Mouse (Mus musculus): ENCODE measurements around the gene Ssbp4. TPM values are rescaled to one million over a fixed set of nuclear protein-coding genes. Genes with fewer than 3 reads are reported as not detected.
A peak's percentile ranks its signal among the peaks of the same experiment; 100 is the strongest.

Ssbp4 gene
- polyA plus RNA-seq, 1 experiment: 392 TPM

- no peak for TF ChIP-seq POLR2A (IDR thresholded peaks at IDR 0.05; ENCODE audit: control insufficient read depth, extremely low read depth, insufficient read depth, low read length, poor library complexity)
- no peak for TF ChIP-seq CTCF (IDR thresholded peaks at IDR 0.05; ENCODE audit: borderline replicate concordance, control insufficient read depth, extremely low read depth, insufficient read depth, low read length, poor library complexity)
- H3K27ac ChIP-seq (ENCODE audit: control insufficient read depth, insufficient read depth, low read length): no peak overlapping the region
- H3K4me1 ChIP-seq (replicated peaks; ENCODE audit: control insufficient read depth, insufficient read depth, low read length): peaks cover 54% of the 10 kb centered on the region
- no peaks in the 10 kb centered on the region for H3K27me3 ChIP-seq (ENCODE audit: control insufficient read depth, insufficient read depth, low read length)
- no peaks in the 10 kb centered on the region for H3K36me3 ChIP-seq (ENCODE audit: control insufficient read depth, insufficient read depth, low read length)
- 68% methylated on average over 3 of the region's 3 CpGs for WGBS
- no peak for DNase-seq
- H3K4me3 ChIP-seq (ENCODE audit: control insufficient read depth, insufficient read depth, low read length): no peak overlapping the region
These were observed 49.7 kb downstream of the Ssbp4 start for GRCm38 (mm10) chr8:70558983-70559382.

DNA sequence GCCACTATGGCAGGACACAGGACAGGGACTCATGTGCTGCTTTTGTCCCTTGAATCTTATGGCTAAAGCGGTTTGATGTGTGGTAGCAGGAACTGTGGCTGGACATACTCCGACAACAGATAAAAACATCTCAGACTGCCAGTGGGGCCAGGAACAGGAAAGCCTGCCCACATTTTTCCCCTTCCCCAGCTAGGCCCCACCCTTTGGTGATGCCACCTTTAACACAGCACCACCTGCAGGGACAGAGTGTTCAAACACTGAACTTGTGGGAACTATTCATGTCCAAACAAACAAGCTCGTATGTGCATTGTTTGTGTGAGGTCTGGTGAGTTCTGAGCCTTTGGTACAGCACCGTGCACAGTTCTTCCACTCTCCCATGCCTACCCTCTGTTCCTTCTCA is 50.3 kb downstream of the Ssbp4 start:
- H3K27ac ChIP-seq (ENCODE audit: control insufficient read depth, insufficient read depth, low read length): peak overlapping the region; percentile 35; the same call in 1 of the 2 replicates
- TF ChIP-seq POLR2A (IDR thresholded peaks at IDR 0.05; ENCODE audit: control insufficient read depth, extremely low read depth, insufficient read depth, low read length, poor library complexity) (no peak), CTCF (IDR thresholded peaks at IDR 0.05; ENCODE audit: borderline replicate concordance, control insufficient read depth, extremely low read depth, insufficient read depth, low read length, poor library complexity) (no peak)
- peaks cover 55% of the 10 kb centered on the region for H3K4me1 ChIP-seq (replicated peaks; ENCODE audit: control insufficient read depth, insufficient read depth, low read length)
- H3K36me3 ChIP-seq (ENCODE audit: control insufficient read depth, insufficient read depth, low read length): no peaks in the 10 kb centered on the region
- DNase-seq: peak; percentile 78
- WGBS: 7% methylated on average over 4 of the region's 4 CpGs
- H3K4me3 ChIP-seq (ENCODE audit: control insufficient read depth, insufficient read depth, low read length): no peak overlapping the region
- H3K27me3 ChIP-seq (ENCODE audit: control insufficient read depth, insufficient read depth, low read length): no peaks in the 10 kb centered on the region

GRCm38 (mm10) chr8:70555079-70555747 is 53.5 kb downstream of the Ssbp4 start:
- DNase-seq: peak; percentile 37
- no peak for TF ChIP-seq POLR2A (IDR thresholded peaks at IDR 0.05; ENCODE audit: control insufficient read depth, extremely low read depth, insufficient read depth, low read length, poor library complexity)
- no peak for TF ChIP-seq CTCF (IDR thresholded peaks at IDR 0.05; ENCODE audit: borderline replicate concordance, control insufficient read depth, extremely low read depth, insufficient read depth, low read length, poor library complexity)
- peak overlapping the region; percentile 39 for H3K27ac ChIP-seq (ENCODE audit: control insufficient read depth, insufficient read depth, low read length)
- H3K27me3 ChIP-seq (ENCODE audit: control insufficient read depth, insufficient read depth, low read length): no peaks in the 10 kb centered on the region
- WGBS: 22% methylated on average over 4 of the region's 4 CpGs
- H3K36me3 ChIP-seq (ENCODE audit: control insufficient read depth, insufficient read depth, low read length): no peaks in the 10 kb centered on the region
- H3K4me3 ChIP-seq (ENCODE audit: control insufficient read depth, insufficient read depth, low read length): no peak overlapping the region
- peaks cover 46% of the 10 kb centered on the region for H3K4me1 ChIP-seq (replicated peaks; ENCODE audit: control insufficient read depth, insufficient read depth, low read length)

- TF ChIP-seq CTCF (IDR thresholded peaks at IDR 0.05; ENCODE audit: borderline replicate concordance, control insufficient read depth, extremely low read depth, insufficient read depth, low read length, poor library complexity): no peak
- TF ChIP-seq POLR2A (IDR thresholded peaks at IDR 0.05; ENCODE audit: control insufficient read depth, extremely low read depth, insufficient read depth, low read length, poor library complexity): no peak
- Histone ChIP-seq H3K27ac (ENCODE audit: control insufficient read depth, insufficient read depth, low read length) (peak overlapping the region; percentile 20; the same call in 1 of the 2 replicates), H3K4me3 (ENCODE audit: control insufficient read depth, insufficient read depth, low read length) (no peak overlapping the region), H3K4me1 (replicated peaks; ENCODE audit: control insufficient read depth, insufficient read depth, low read length) (peaks cover 41% of the 10 kb centered on the region), H3K27me3 (ENCODE audit: control insufficient read depth, insufficient read depth, low read length) (no peaks in the 10 kb centered on the region), H3K36me3 (ENCODE audit: control insufficient read depth, insufficient read depth, low read length) (no peaks in the 10 kb centered on the region)
- DNase-seq: no peak
These were observed 54.9 kb downstream of the Ssbp4 start for GRCm38 (mm10) chr8:70553740-70554139.

DNA sequence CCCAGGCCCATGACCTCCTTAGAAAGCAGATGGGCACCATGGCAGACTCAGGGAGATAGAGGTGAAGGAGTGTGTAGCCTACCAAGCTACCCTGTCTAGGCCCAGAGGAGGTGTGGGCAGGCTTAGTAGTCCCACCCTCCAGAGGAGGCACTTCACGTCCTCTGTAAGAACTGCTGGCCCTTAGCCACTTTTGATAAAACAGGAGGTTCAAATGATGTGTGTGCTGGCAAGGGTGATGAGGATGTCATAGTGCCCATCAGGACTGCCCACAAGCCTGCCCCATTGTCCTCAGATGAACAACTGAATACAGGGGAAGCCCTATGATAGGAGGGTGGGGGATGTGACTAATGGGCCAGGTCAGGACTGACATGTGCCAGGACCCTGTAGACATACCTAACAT is 55.8 kb downstream of the Ssbp4 start:
- H3K36me3 ChIP-seq (ENCODE audit: control insufficient read depth, insufficient read depth, low read length): no peaks in the 10 kb centered on the region
- H3K27ac ChIP-seq (ENCODE audit: control insufficient read depth, insufficient read depth, low read length): no peak overlapping the region
- H3K4me1 ChIP-seq (replicated peaks; ENCODE audit: control insufficient read depth, insufficient read depth, low read length): peaks cover 36% of the 10 kb centered on the region
- H3K27me3 ChIP-seq (ENCODE audit: control insufficient read depth, insufficient read depth, low read length): no peaks in the 10 kb centered on the region
- WGBS: 86% methylated on average over 1 of the region's 1 CpGs
- no peak for TF ChIP-seq POLR2A (IDR thresholded peaks at IDR 0.05; ENCODE audit: control insufficient read depth, extremely low read depth, insufficient read depth, low read length, poor library complexity)
- no peak for TF ChIP-seq CTCF (IDR thresholded peaks at IDR 0.05; ENCODE audit: borderline replicate concordance, control insufficient read depth, extremely low read depth, insufficient read depth, low read length, poor library complexity)
- DNase-seq: no peak
- no peak overlapping the region for H3K4me3 ChIP-seq (ENCODE audit: control insufficient read depth, insufficient read depth, low read length)

GRCm38 (mm10) chr8:70551558-70552161 is 57.0 kb downstream of the Ssbp4 start:
- WGBS: 62% methylated on average over 3 of the region's 3 CpGs

More at GRCm38 (mm10) chr8:70551558-70552161, 57.0 kb downstream of the Ssbp4 start:
- H3K27ac ChIP-seq (ENCODE audit: control insufficient read depth, insufficient read depth, low read length): no peak overlapping the region
- no peak overlapping the region for H3K4me3 ChIP-seq (ENCODE audit: control insufficient read depth, insufficient read depth, low read length)
- no peaks in the 10 kb centered on the region for H3K27me3 ChIP-seq (ENCODE audit: control insufficient read depth, insufficient read depth, low read length)
- no peak for TF ChIP-seq POLR2A (IDR thresholded peaks at IDR 0.05; ENCODE audit: control insufficient read depth, extremely low read depth, insufficient read depth, low read length, poor library complexity)
- no peak for TF ChIP-seq CTCF (IDR thresholded peaks at IDR 0.05; ENCODE audit: borderline replicate concordance, control insufficient read depth, extremely low read depth, insufficient read depth, low read length, poor library complexity)
- peaks cover 36% of the 10 kb centered on the region for H3K4me1 ChIP-seq (replicated peaks; ENCODE audit: control insufficient read depth, insufficient read depth, low read length)
- no peak for DNase-seq
- H3K36me3 ChIP-seq (ENCODE audit: control insufficient read depth, insufficient read depth, low read length): no peaks in the 10 kb centered on the region
